Mouse (Mus musculus) Patski (cell line): ENCODE measurements around the gene Sae1. TPM values are rescaled to one million over a fixed set of nuclear protein-coding genes. Genes with fewer than 3 reads are reported as not detected.
A peak's percentile ranks its signal among the peaks of the same experiment; 100 is the strongest.

Source experiments
- ATAC-seq: fragments of 100-300 bp; one replicate; pipeline ENCODE4 v1.8.0; 2021
- CTCF ChIA-PET: fragments of 350-600 bp; sonication (Branson Sonifier 250); formaldehyde crosslinking; loops from one replicate; lab custom pipeline; 2022; ENCODE audit warnings: inconsistent platforms; lab: Charles Lee
- POLR2A ChIA-PET: fragments of 350-600 bp; sonication (Branson Sonifier 250); formaldehyde crosslinking; loops from one replicate; lab custom pipeline; 2022; ENCODE audit warnings: antibody characterized with exemption, inconsistent platforms; lab: Charles Lee
- DNase-seq: peaks from one replicate; pipeline ENCODE4 v3.0.0-alpha.2; 2011; ENCODE audit warnings: low read depth, low spot score
- H3K27me3 ChIP-seq: fragments of 371-371 bp; one replicate; pipeline ENCODE4 v1.5.1; 2021
- CTCF ChIP-seq: fragments of 100-300 bp; IDR thresholded peaks from one replicate; pipeline ENCODE4 v1.5.1; 2021
- in situ Hi-C: fragments of 300-500 bp; cut with MboI; formaldehyde crosslinking; loops from 3 replicates; pipeline ENCODE4 v1.11.1; 2018; ENCODE audit warnings: low pct_unique_long_range_greater_than_20kb, mixed read lengths
- polyA plus RNA-seq: library from polyadenylated mRNA; unstranded; gene quantifications from one replicate; pipeline ENCODE4 v1.2.3, GENCODE M21; 2021

Sae1 gene
- polyA plus RNA-seq, 1 experiment from 2014 or later = 244 TPM

- H3K27me3 ChIP-seq = no peaks in the 10 kb centered on the region
- no peak for DNase-seq
- ATAC-seq = no peak
- in situ Hi-C loops = no loop called here
- POLR2A ChIA-PET = interaction anchor here (0.7 to 4.6 kb wide), 3 partner anchors 11 to 25 kb away, joined by 3 to 37 read pairs (median 5); no protein-coding TSS in a partner anchor
- CTCF ChIA-PET = interaction anchor here (2.0 to 7.2 kb wide), 4 partner anchors 10 to 23 kb away, joined by 9 to 52 read pairs (median 29); no protein-coding TSS in a partner anchor
- no peak for TF ChIP-seq CTCF
Measured at GRCm38 (mm10) chr7:16402968-16403948, 15.7 kb upstream of the Sae1 start.

GRCm38 (mm10) chr7:16402449-16402848, 14.8 kb upstream of the Sae1 start:
- H3K27me3 ChIP-seq = no peaks in the 10 kb centered on the region
- DNase-seq = no peak
- in situ Hi-C loops = no loop called here
- no peak for TF ChIP-seq CTCF
- CTCF ChIA-PET = interaction anchor here (2.3 to 6.5 kb wide), 2 partner anchors 15 to 24 kb away, joined by 9 to 48 read pairs; no protein-coding TSS in a partner anchor
- POLR2A ChIA-PET = interaction anchor here (0.7 to 2.1 kb wide), 3 partner anchors 10 to 26 kb away, joined by 3 to 16 read pairs (median 5); no protein-coding TSS in a partner anchor
- no peak for ATAC-seq

DNA sequence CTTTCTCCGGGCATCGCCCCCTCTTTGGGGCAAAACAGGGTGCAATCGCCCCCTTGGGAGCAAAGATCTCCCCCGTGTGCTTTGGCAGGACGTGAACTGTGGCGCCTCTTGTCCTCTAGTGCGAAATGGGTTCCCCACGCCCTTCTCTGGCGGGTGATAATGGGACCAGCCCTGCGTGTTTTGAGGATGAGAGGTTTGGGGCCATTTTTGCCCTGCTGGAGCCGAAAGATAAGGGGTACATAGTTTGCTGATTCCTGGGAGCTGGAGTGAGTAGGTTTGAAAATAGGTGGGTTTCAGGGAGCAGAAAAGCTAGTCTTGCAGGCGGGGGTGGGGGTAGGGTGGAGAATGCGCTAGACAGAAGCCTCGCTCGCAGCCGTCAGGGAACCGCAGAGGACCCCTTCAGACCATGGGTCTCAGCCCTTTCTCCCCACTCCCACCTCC, 14.4 kb upstream of the Sae1 start:
- ChIA-PET CTCF (interaction anchor here (2.3 to 6.5 kb wide), 2 partner anchors 15 to 24 kb away, joined by 9 to 48 read pairs; no protein-coding TSS in a partner anchor), POLR2A (interaction anchor here (1.1 to 2.1 kb wide), 4 partner anchors 11 to 26 kb away, joined by 5 to 16 read pairs (median 10); no protein-coding TSS in a partner anchor)
- ATAC-seq (no peak), DNase-seq (no peak)
- no peak for TF ChIP-seq CTCF
- in situ Hi-C loops = no loop called here
- H3K27me3 ChIP-seq = no peaks in the 10 kb centered on the region

DNA sequence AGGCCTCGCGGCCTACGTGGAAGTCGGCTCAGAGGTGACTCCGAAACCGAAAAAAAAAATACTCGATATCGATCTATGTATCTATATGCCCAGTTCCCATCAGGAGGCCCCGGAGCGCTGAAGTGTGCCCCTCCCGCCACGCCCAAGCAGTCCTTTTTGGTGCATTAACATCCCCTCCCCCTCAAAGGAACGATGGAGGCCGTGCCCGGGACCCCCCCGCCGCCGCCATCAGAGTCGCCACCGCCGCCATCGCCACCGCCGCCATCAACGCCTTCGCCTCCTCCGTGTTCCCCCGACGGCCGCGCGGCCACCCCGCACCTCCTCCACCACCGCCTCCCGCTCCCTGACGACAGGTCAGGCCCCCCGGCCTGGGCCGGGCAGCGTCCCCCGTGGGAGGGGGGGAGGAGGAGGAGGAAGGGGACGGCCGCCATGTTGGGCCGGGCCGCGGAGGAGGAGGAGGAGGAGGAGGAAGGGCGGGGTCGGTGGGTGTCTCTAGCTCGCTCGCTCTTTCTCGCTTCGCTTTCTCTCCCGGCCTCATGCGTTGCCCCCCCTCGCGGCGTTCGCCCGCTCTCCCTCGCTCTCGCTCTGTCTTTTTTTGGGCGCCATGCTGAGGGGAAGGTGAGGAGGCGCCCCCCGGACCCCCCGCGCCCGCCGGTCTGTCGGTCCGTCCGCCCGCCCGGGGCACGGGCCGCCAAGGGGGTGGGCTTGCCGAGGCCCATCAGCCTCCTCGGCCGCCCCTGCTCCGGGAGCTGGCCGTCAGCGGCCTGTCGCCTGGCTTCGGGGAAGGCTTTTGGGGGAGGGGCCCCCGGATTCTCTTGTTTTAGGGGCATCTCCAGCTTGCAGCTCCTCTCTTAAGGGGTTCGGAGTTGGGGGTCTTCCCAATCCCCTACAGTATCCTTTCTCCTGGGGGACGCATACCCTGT, 13.3 kb upstream of the Sae1 start, which contains the start of gene Zc3h4:
Gene Zc3h4 (plus strand): TSS at position 222 of the 923 bp plus-strand sequence.
- CTCF ChIA-PET = interaction anchor here (0.7 to 6.5 kb wide), 3 partner anchors 16 to 475 kb away, joined by 3 to 48 read pairs (median 9); no protein-coding TSS in a partner anchor
- TF ChIP-seq CTCF = no peak
- ATAC-seq = peak; percentile 3
- H3K27me3 ChIP-seq = no peaks in the 10 kb centered on the region
- no peak for DNase-seq
- in situ Hi-C loops = no loop called here
- POLR2A ChIA-PET = interaction anchor here (0.7 to 2.1 kb wide), 6 partner anchors 12 to 74 kb away, joined by 3 to 16 read pairs (median 9); no protein-coding TSS in a partner anchor

DNA sequence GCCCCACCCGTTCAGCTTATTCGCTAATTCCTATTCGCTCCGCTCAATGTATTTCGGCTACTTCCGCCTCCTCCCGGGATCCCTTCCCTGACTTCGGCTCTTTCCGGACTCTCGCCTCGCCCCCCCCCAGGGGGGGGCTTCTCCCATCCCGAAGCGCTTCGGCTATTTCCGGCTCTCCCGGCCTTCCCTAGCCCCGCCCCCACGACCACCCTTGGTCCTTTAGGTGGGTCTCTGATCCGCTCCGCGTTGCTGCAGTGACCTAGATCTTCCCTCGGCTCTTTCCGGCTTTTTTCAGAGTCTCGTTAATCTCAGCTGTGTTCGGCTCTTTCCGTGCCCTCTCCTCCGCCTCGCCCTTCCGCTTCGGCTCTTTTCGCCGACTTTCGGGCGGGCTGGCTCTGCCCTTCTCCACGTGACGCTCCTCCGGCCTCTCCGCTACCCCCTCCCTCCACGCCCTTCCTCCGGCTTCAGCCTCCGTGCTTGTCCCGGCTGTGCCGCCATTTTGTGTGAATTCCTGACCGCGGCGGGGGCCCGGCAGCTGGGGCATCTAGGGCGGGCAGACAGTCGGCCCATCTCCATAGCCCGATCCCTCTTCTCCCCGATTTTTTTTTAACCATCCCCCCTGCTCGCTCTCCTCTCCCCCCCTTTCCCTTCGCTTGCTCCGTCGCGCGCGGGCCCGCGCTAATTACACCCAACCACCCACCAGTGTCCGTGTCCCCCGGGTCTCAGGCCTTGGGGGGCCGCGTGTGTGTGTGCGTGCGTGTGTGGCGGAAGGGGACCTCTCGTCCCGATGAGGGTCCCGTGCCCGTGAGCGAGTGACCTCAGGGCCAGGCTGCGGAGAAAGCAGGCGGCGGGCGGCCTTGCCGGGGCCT, 12.4 kb upstream of the Sae1 start:
- ATAC-seq (peak; percentile 75), DNase-seq (peak; percentile 94)
- H3K27me3 ChIP-seq = no peaks in the 10 kb centered on the region
- ChIA-PET CTCF (interaction anchor here (1.1 to 6.5 kb wide), 5 partner anchors 17 to 88 kb away, joined by 3 to 56 read pairs (median 9); no protein-coding TSS in a partner anchor), POLR2A (interaction anchor here (0.8 to 2.1 kb wide), 5 partner anchors 13 to 103 kb away, joined by 3 to 16 read pairs (median 4); no protein-coding TSS in a partner anchor)
- no peak for TF ChIP-seq CTCF
- in situ Hi-C loops = loop anchor here (5.0 kb wide), 3 partner anchors 32 to 217 kb away; no protein-coding TSS in a partner anchor

GRCm38 (mm10) chr7:16399098-16399819, 11.7 kb upstream of the Sae1 start:
- DNase-seq (no peak), ATAC-seq (peak; percentile 82)
- ChIA-PET POLR2A (interaction anchor here (0.8 to 1.3 kb wide), 4 partner anchors 16 to 102 kb away, joined by 3 to 6 read pairs (median 4); no protein-coding TSS in a partner anchor), CTCF (interaction anchor here (0.9 to 6.0 kb wide), 5 partner anchors 11 to 89 kb away, joined by 3 to 56 read pairs (median 3); partner anchors contain the start of gene Sae1)
- H3K27me3 ChIP-seq = no peaks in the 10 kb centered on the region
- in situ Hi-C loops = loop anchor here (5.0 kb wide), 3 partner anchors 33 to 218 kb away; no protein-coding TSS in a partner anchor
- TF ChIP-seq CTCF = no peak

GRCm38 (mm10) chr7:16398387-16399050, 10.9 kb upstream of the Sae1 start:
- no peak for ATAC-seq
- ChIA-PET CTCF (interaction anchor here (0.9 to 6.0 kb wide), 4 partner anchors 11 to 64 kb away, joined by 3 to 56 read pairs (median 13); partner anchors contain the start of gene Sae1), POLR2A (interaction anchor here (1.2 to 1.3 kb wide), 2 partner anchors 27 to 102 kb away, joined by 3 to 6 read pairs; no protein-coding TSS in a partner anchor)
- no peaks in the 10 kb centered on the region for H3K27me3 ChIP-seq
- no peak for DNase-seq
- TF ChIP-seq CTCF = no peak
- in situ Hi-C loops = loop anchor here (5.0 kb wide), 3 partner anchors 34 to 219 kb away; no protein-coding TSS in a partner anchor
